Comparison of ENCODE assay signal across 8 mouse cellular contexts in the genomic region with DNA sequence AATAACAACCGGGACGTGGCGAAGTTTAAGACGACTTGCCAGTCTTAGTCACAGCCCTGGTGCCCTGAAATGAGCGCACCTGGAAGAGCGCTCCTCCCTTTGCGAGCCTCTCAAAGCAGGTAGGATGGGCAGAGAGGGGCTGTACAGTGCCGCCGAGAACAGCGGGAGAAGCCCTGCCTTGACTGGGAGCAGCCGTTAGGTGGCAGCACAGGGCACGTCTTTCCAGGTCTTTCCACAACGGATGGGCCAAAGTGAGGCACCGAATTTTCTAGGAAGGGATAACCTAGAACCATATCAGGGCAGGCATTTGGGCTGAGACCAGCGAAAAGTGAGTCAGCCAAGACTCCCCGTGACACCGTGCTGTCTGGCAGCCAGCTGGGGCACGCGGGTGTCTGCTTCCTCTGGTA.
DNase-seq lines count a peak whose midpoint lies in the region; ATAC-seq and TF ChIP-seq lines count a peak whose summit lies in the region.

No protein-coding gene starts in this region.

- TF ChIP-seq EP300 in liver, postnatal 0 days (IDR thresholded peaks at IDR 0.05; ENCODE audit: low read depth) = no peak

- TF ChIP-seq CTCF in E14TG2a.4 (conservative IDR thresholded peaks at IDR 0.05; ENCODE audit: low read length) = peak; percentile 74
- TF ChIP-seq CTCF in liver, postnatal 0 days (IDR thresholded peaks at IDR 0.05; ENCODE audit: low read depth) = peak; percentile 93

- DNase-seq in c-Kit-positive CD71-positive TER-119-positive erythroid progenitor cells, embryonic 14.5 days (ENCODE audit: low spot score) = peak; percentile 36
- DNase-seq in heart, postnatal 14 days = peak; percentile 88 to 92
- peak; percentile 88 for DNase-seq in layer of hippocampus, adult 11-12 months (ENCODE audit: low spot score)
- peak; percentile 83 for DNase-seq in liver, postnatal 0 days
- DNase-seq in thymus, adult 18-20 months = peak; percentile 77 to 89

- peaks cover 36% of the 10 kb centered on the region for H3K27me3 ChIP-seq in E14TG2a.4 (ENCODE audit: insufficient read depth, low read length)
- H3K27me3 ChIP-seq in forebrain, embryonic 13.5 days = no peaks in the 10 kb centered on the region
- H3K27me3 ChIP-seq in liver, postnatal 0 days (ENCODE audit: insufficient read depth, low read length) = no peaks in the 10 kb centered on the region

- H3K4me2 ChIP-seq in forebrain, embryonic 13.5 days = peak overlapping the region; percentile 73
- peak overlapping the region; percentile 56 for H3K4me2 ChIP-seq in liver, postnatal 0 days (ENCODE audit: low read depth, low read length)

- ATAC-seq in forebrain, embryonic 13.5 days = peak; percentile 81
- peak; percentile 82 for ATAC-seq in liver, postnatal 0 days
- peak; percentile 69; the same call in 1 of the 2 replicates for ATAC-seq in neutrophil, adult 5-6 weeks (ENCODE audit: extremely low read depth, insufficient number of reproducible peaks, low FRiP score, poor library complexity, severe bottlenecking)

- H3K4me3 ChIP-seq in E14TG2a.4 (replicated peaks; ENCODE audit: low read length) = peak overlapping the region; percentile 70
- peak overlapping the region; percentile 44 for H3K4me3 ChIP-seq in forebrain, embryonic 13.5 days
- H3K4me3 ChIP-seq in liver, postnatal 0 days (ENCODE audit: low read depth, low read length) = peak overlapping the region; percentile 19

- no peaks in the 10 kb centered on the region for H3K9me3 ChIP-seq in E14TG2a.4 (ENCODE audit: low read length)
- H3K9me3 ChIP-seq in forebrain, embryonic 13.5 days (replicated peaks) = no peaks in the 10 kb centered on the region
- H3K9me3 ChIP-seq in liver, postnatal 0 days (ENCODE audit: low read length) = no peaks in the 10 kb centered on the region

- intact Hi-C loops in heart, postnatal 14 days (cut with DNase I) = loop anchor here (10.0 kb wide), 1 partner anchor 101 kb away; a partner anchor contains a TSS

- no peaks in the 10 kb centered on the region for H3K36me3 ChIP-seq in E14TG2a.4 (ENCODE audit: insufficient read depth, low read length)
- no peaks in the 10 kb centered on the region for H3K36me3 ChIP-seq in forebrain, embryonic 13.5 days (ENCODE audit: poor library complexity, severe bottlenecking)
- no peaks in the 10 kb centered on the region for H3K36me3 ChIP-seq in liver, postnatal 0 days (replicated peaks; ENCODE audit: insufficient read depth, low read length)

- no peak overlapping the region for H3K27ac ChIP-seq in forebrain, embryonic 13.5 days
- H3K27ac ChIP-seq in liver, postnatal 0 days (ENCODE audit: low read depth) = peak overlapping the region; percentile 58

- peaks cover 32% of the 10 kb centered on the region for H3K4me1 ChIP-seq in E14TG2a.4 (replicated peaks; ENCODE audit: low read depth, low read length)
- H3K4me1 ChIP-seq in forebrain, embryonic 13.5 days = peaks cover 17% of the 10 kb centered on the region; the same call in 1 of the 2 replicates
- peaks cover 6% of the 10 kb centered on the region; the same call in 1 of the 2 replicates for H3K4me1 ChIP-seq in liver, postnatal 0 days (ENCODE audit: insufficient read depth)

- WGBS in forebrain, embryonic 13.5 days = 7% methylated on average over 19 of the region's 19 CpGs
- WGBS in liver, postnatal 0 days (ENCODE audit: insufficient replicate concordance) = 4% methylated on average over 19 of the region's 19 CpGs

- peak overlapping the region; percentile 71 for H3K9ac ChIP-seq in forebrain, embryonic 13.5 days
- H3K9ac ChIP-seq in liver, postnatal 0 days (replicated peaks) = 0 out of 2 replicates have a peak overlapping the region, but pooled peaks have one; percentile 3

Comparison
In these comparisons a context has a peak if more than half of its experiments do, and no peak if none do; other contexts are left out.
1. H3K4me3 ChIP-seq: peak in every context shown above with its lines; median percentile 70 in E14TG2a.4; 44 in forebrain, embryonic 13.5 days; 19 in liver, postnatal 0 days.
2. DNase-seq: peak in every context shown above with its lines; median percentile 90 in heart, postnatal 14 days; 88 in layer of hippocampus, adult 11-12 months; 83 in liver, postnatal 0 days; 83 in thymus, adult 18-20 months; 36 in c-Kit-positive CD71-positive TER-119-positive erythroid progenitor cells, embryonic 14.5 days.